In the genomic region with DNA sequence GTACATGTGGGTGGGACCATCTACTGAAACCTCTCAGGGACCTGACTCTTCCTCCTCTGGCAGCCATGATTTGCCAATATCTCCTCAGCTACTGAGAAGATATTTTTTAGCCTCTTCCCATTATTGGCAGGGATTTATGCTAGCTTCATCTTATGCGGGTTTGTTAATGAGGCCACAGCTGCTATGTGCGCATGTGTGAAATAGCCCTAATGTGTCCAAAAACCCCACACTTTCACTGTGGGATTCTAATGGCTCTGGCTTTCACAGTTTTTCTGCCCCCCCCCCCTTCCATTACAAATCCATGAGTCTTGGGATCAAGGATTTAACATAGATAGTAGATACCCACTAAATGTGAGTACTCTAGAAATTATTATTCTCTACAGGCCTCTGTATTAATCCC, we compare ENCODE assay signal across 16 mouse cellular contexts.
DNase-seq lines count a peak whose midpoint lies in the region; ATAC-seq lines count a peak whose summit lies in the region.
"Had no signal": no experiment of that assay in that cellular context is flagged by ENCODE, and none has a peak within 500 bp of the region (broad histone marks: within the 10 kb centered on the region; RNA-seq: fewer than 3 reads in every experiment).

No protein-coding gene starts in this region.

- H3K36me3 ChIP-seq in forebrain, embryonic 14.5 days (ENCODE audit: control insufficient read depth, insufficient read depth, low read length), result no peaks in the 10 kb centered on the region
- no peaks in the 10 kb centered on the region for H3K36me3 ChIP-seq in forebrain, embryonic 10.5 days (replicated peaks)
- H3K36me3 ChIP-seq in midbrain, embryonic 14.5 days (ENCODE audit: control insufficient read depth, insufficient read depth, low read length), result no peaks in the 10 kb centered on the region
- no peaks in the 10 kb centered on the region for H3K36me3 ChIP-seq in midbrain, embryonic 10.5 days
- H3K36me3 ChIP-seq: embryonic facial prominence, embryonic 10.5 days; embryonic facial prominence, embryonic 12.5 days; forebrain, embryonic 15.5 days had no signal

- 74% methylated on average over 2 of the region's 2 CpGs for WGBS in forebrain, embryonic 14.5 days
- WGBS in forebrain, embryonic 10.5 days, result 96% methylated on average over 2 of the region's 2 CpGs
- 67% methylated on average over 2 of the region's 2 CpGs for WGBS in midbrain, embryonic 14.5 days
- 98% methylated on average over 2 of the region's 2 CpGs for WGBS in midbrain, embryonic 10.5 days

- no peak overlapping the region for H3K4me3 ChIP-seq in forebrain, embryonic 14.5 days (ENCODE audit: low read depth, low read length)
- H3K4me3 ChIP-seq in forebrain, embryonic 10.5 days, result no peak overlapping the region
- no peak overlapping the region for H3K4me3 ChIP-seq in midbrain, embryonic 14.5 days (replicated peaks; ENCODE audit: low read depth, low read length)
- no peak overlapping the region for H3K4me3 ChIP-seq in midbrain, embryonic 10.5 days
- H3K4me3 ChIP-seq: embryonic facial prominence, embryonic 10.5 days; embryonic facial prominence, embryonic 12.5 days; forebrain, embryonic 15.5 days had no signal

- ATAC-seq in forebrain, embryonic 14.5 days, result no peak
- ATAC-seq in midbrain, embryonic 14.5 days (ENCODE audit: low FRiP score, low TSS enrichment), result peak; percentile 32; the same call in 1 of the 2 replicates
- ATAC-seq: forebrain, embryonic 15.5 days had no signal

- H3K27me3 ChIP-seq in forebrain, embryonic 14.5 days (replicated peaks; ENCODE audit: control insufficient read depth, insufficient read depth, low read length), result no peaks in the 10 kb centered on the region
- H3K27me3 ChIP-seq in forebrain, embryonic 10.5 days (ENCODE audit: poor library complexity, severe bottlenecking), result no peaks in the 10 kb centered on the region
- no peaks in the 10 kb centered on the region for H3K27me3 ChIP-seq in midbrain, embryonic 14.5 days (ENCODE audit: control insufficient read depth, insufficient read depth, low read length)
- no peaks in the 10 kb centered on the region for H3K27me3 ChIP-seq in midbrain, embryonic 10.5 days (ENCODE audit: low read depth, poor library complexity, severe bottlenecking)
- H3K27me3 ChIP-seq: embryonic facial prominence, embryonic 12.5 days; forebrain, embryonic 15.5 days had no signal

- no peak overlapping the region for H3K4me2 ChIP-seq in forebrain, embryonic 14.5 days (ENCODE audit: low read length)
- H3K4me2 ChIP-seq in midbrain, embryonic 14.5 days (ENCODE audit: low read length), result no peak overlapping the region
- H3K4me2 ChIP-seq: embryonic facial prominence, embryonic 12.5 days; forebrain, embryonic 15.5 days had no signal

- no peaks in the 10 kb centered on the region for H3K4me1 ChIP-seq in forebrain, embryonic 14.5 days (ENCODE audit: control insufficient read depth, insufficient read depth, low read length)
- no peaks in the 10 kb centered on the region for H3K4me1 ChIP-seq in forebrain, embryonic 10.5 days
- no peaks in the 10 kb centered on the region for H3K4me1 ChIP-seq in midbrain, embryonic 14.5 days (ENCODE audit: control insufficient read depth, insufficient read depth, low read length)
- no peaks in the 10 kb centered on the region for H3K4me1 ChIP-seq in midbrain, embryonic 10.5 days
- H3K4me1 ChIP-seq: embryonic facial prominence, embryonic 10.5 days; embryonic facial prominence, embryonic 12.5 days; forebrain, embryonic 15.5 days had no signal

- H3K9ac ChIP-seq in forebrain, embryonic 14.5 days (ENCODE audit: low read length), result no peak overlapping the region
- H3K9ac ChIP-seq in midbrain, embryonic 14.5 days (replicated peaks; ENCODE audit: low read length), result no peak overlapping the region
- H3K9ac ChIP-seq: embryonic facial prominence, embryonic 12.5 days; forebrain, embryonic 15.5 days had no signal

- no peaks in the 10 kb centered on the region for H3K9me3 ChIP-seq in forebrain, embryonic 14.5 days (replicated peaks; ENCODE audit: control insufficient read depth, low read length)
- H3K9me3 ChIP-seq in forebrain, embryonic 10.5 days, result no peaks in the 10 kb centered on the region
- H3K9me3 ChIP-seq in midbrain, embryonic 14.5 days (ENCODE audit: control insufficient read depth, low read length), result no peaks in the 10 kb centered on the region
- H3K9me3 ChIP-seq in midbrain, embryonic 10.5 days (replicated peaks), result no peaks in the 10 kb centered on the region
- H3K9me3 ChIP-seq: embryonic facial prominence, embryonic 10.5 days; embryonic facial prominence, embryonic 12.5 days; forebrain, embryonic 15.5 days had no signal

- no peak overlapping the region for H3K27ac ChIP-seq in forebrain, embryonic 14.5 days (ENCODE audit: low read depth, low read length)
- H3K27ac ChIP-seq in forebrain, embryonic 10.5 days, result no peak overlapping the region
- H3K27ac ChIP-seq in midbrain, embryonic 14.5 days (replicated peaks; ENCODE audit: low read depth, low read length), result no peak overlapping the region
- no peak overlapping the region for H3K27ac ChIP-seq in midbrain, embryonic 10.5 days (replicated peaks)
- H3K27ac ChIP-seq: embryonic facial prominence, embryonic 10.5 days; embryonic facial prominence, embryonic 12.5 days; forebrain, embryonic 15.5 days had no signal

- peak; percentile 43 for DNase-seq in forebrain, embryonic 14.5 days (ENCODE audit: low spot score)
- no peak for DNase-seq in forebrain, embryonic 10.5 days (ENCODE audit: extremely low spot score, low spot score)
- no peak for DNase-seq in midbrain, embryonic 14.5 days
- no peak for DNase-seq in midbrain, embryonic 10.5 days (ENCODE audit: low spot score)
- no peak for DNase-seq in retina, postnatal 1 day
- DNase-seq: adrenal gland, adult 2 months; adrenal gland, postnatal 10 days; adrenal gland, postnatal 25 days; cerebellum, adult 11-12 months; cerebellum, adult 2 months; cerebellum, adult 9-10 months; cerebellum, postnatal 10 days; cerebellum, postnatal 25 days had no signal
